Mouse (Mus musculus): ENCODE measurements at regions not wholly inside any gene's neighbourhood (a gene's known extent, or its start where the extent isn't known, plus 50 kb on each side); places are given as distances from the start of the nearest gene placed in this dataset.

- no peak for DNase-seq (ENCODE audit: extremely low spot score, low read depth, low spot score)
Observed at GRCm38 (mm10) chr6:52428489-52429203, 115.3 kb downstream of the Evx1 start.

- DNase-seq (ENCODE audit: extremely low spot score, low read depth, low spot score): no peak
Observed at GRCm38 (mm10) chr6:52429204-52429552, 115.9 kb downstream of the Evx1 start.

GRCm38 (mm10) chr6:52433234-52433633 lies 119.9 kb downstream of the Evx1 start:
- DNase-seq (ENCODE audit: extremely low spot score, low read depth, low spot score): no peak

- DNase-seq (ENCODE audit: extremely low spot score, low read depth, low spot score): no peak
Observed at GRCm38 (mm10) chr6:52434771-52435170, 121.5 kb downstream of the Evx1 start.

- DNase-seq (ENCODE audit: extremely low spot score, low read depth, low spot score): no peak
Observed at GRCm38 (mm10) chr6:52435358-52435757, 122.1 kb downstream of the Evx1 start.

GRCm38 (mm10) chr6:52438366-52438765 lies 125.1 kb downstream of the Evx1 start:
- DNase-seq (ENCODE audit: extremely low spot score, low read depth, low spot score): no peak

GRCm38 (mm10) chr6:52439204-52439603 lies 125.9 kb downstream of the Evx1 start:
- DNase-seq (ENCODE audit: extremely low spot score, low read depth, low spot score): no peak

- DNase-seq (ENCODE audit: extremely low spot score, low read depth, low spot score): no peak
Observed at GRCm38 (mm10) chr6:52440160-52440559, 126.9 kb downstream of the Evx1 start.

GRCm38 (mm10) chr6:52443112-52443984 lies 130.1 kb downstream of the Evx1 start:
- DNase-seq (ENCODE audit: extremely low spot score, low read depth, low spot score): no peak

- no peak for DNase-seq (ENCODE audit: extremely low spot score, low read depth, low spot score)
Observed at GRCm38 (mm10) chr6:52458828-52459227, 145.5 kb downstream of the Evx1 start.

GRCm38 (mm10) chr6:52461186-52461585 lies 147.9 kb downstream of the Evx1 start:
- DNase-seq (ENCODE audit: extremely low spot score, low read depth, low spot score): no peak

- no peak for DNase-seq (ENCODE audit: extremely low spot score, low read depth, low spot score)
Observed at GRCm38 (mm10) chr6:52463369-52463768, 150.1 kb downstream of the Evx1 start.

GRCm38 (mm10) chr6:52464571-52464970 lies 151.3 kb downstream of the Evx1 start:
- DNase-seq (ENCODE audit: extremely low spot score, low read depth, low spot score): no peak

- DNase-seq (ENCODE audit: extremely low spot score, low read depth, low spot score): no peak
Observed at GRCm38 (mm10) chr6:52465834-52466525, 152.7 kb downstream of the Evx1 start.

GRCm38 (mm10) chr6:52470831-52471230 lies 157.5 kb downstream of the Evx1 start:
- no peak for DNase-seq (ENCODE audit: extremely low spot score, low read depth, low spot score)

GRCm38 (mm10) chr6:52471384-52471957 lies 158.2 kb downstream of the Evx1 start:
- DNase-seq (ENCODE audit: extremely low spot score, low read depth, low spot score): no peak

GRCm38 (mm10) chr6:52472008-52472407 lies 158.7 kb downstream of the Evx1 start:
- DNase-seq (ENCODE audit: extremely low spot score, low read depth, low spot score): no peak

- DNase-seq (ENCODE audit: extremely low spot score, low read depth, low spot score): no peak
Observed at GRCm38 (mm10) chr6:52473042-52473589, 159.8 kb downstream of the Evx1 start.

- DNase-seq (ENCODE audit: extremely low spot score, low read depth, low spot score): no peak
Observed at GRCm38 (mm10) chr6:52473924-52474323, 160.6 kb downstream of the Evx1 start.

GRCm38 (mm10) chr6:52475676-52476075 lies 162.4 kb downstream of the Evx1 start:
- DNase-seq (ENCODE audit: extremely low spot score, low read depth, low spot score): no peak

GRCm38 (mm10) chr6:52476907-52477306 lies 163.3 kb downstream of the Hibadh start:
- DNase-seq (ENCODE audit: extremely low spot score, low read depth, low spot score): no peak

Measured in hindlimb bud, embryonic 11.5 days (tissue).